Mouse (Mus musculus) forebrain, embryonic 14.5 days (tissue): ENCODE data around the gene Reep3. TPM values are rescaled to one million over a fixed set of nuclear protein-coding genes. Genes with fewer than 3 reads are reported as not detected.

Source experiments
- ATAC-seq: fragments of 200-750 bp; cut with Nextera tagmentation; 2 replicates; pipeline ENCODE4 v1.8.0; 2017; ENCODE audit warnings: mild to moderate bottlenecking, moderate library complexity
- DNase-seq: peaks from one replicate; pipeline ENCODE4 v3.0.0-alpha.2; 2015; ENCODE audit warnings: low spot score
- H3K27ac ChIP-seq: fragments of 300-500 bp; sonication (generic); 2 replicates; pipeline ENCODE4 v1.5.1; 2014; ENCODE audit warnings: low read depth, mild to moderate bottlenecking, control low read depth, low read length, moderate library complexity
- H3K27me3 ChIP-seq: fragments of 300-500 bp; sonication (generic); replicated peaks from 2 replicates; pipeline ENCODE4 v1.6.1; 2014; ENCODE audit warnings: low read length, control low read depth, mixed read lengths; ENCODE audit not compliant: control insufficient read depth, insufficient read depth
- H3K36me3 ChIP-seq: fragments of 300-500 bp; sonication (generic); 2 replicates; pipeline ENCODE4 v1.6.1; 2014; ENCODE audit warnings: low read length, control low read depth; ENCODE audit not compliant: control insufficient read depth, insufficient read depth
- H3K4me1 ChIP-seq: fragments of 300-500 bp; sonication (generic); 2 replicates; pipeline ENCODE4 v1.6.1; 2014; ENCODE audit warnings: antibody characterized with exemption, low read length, control low read depth; ENCODE audit not compliant: control insufficient read depth, insufficient read depth
- H3K4me2 ChIP-seq: fragments of 300-500 bp; sonication (generic); 2 replicates; pipeline ENCODE4 v1.6.1; 2014; ENCODE audit warnings: mild to moderate bottlenecking, control low read depth, low read length
- H3K4me3 ChIP-seq: fragments of 300-500 bp; sonication (generic); 2 replicates; pipeline ENCODE4 v1.5.1; 2014; ENCODE audit warnings: low read depth, low read length, control low read depth
- H3K9ac ChIP-seq: fragments of 300-500 bp; sonication (generic); 2 replicates; pipeline ENCODE4 v1.6.1; 2014; ENCODE audit warnings: mild to moderate bottlenecking, low read length, control low read depth, moderate library complexity
- H3K9me3 ChIP-seq: fragments of 300-500 bp; sonication (generic); replicated peaks from 2 replicates; pipeline ENCODE4 v1.6.1; 2016; ENCODE audit warnings: low read length, control low read depth, mixed read lengths; ENCODE audit not compliant: control insufficient read depth
- WGBS: fragments of 180-500 bp; shearing (Covaris S2); extraction: QIAGEN DNeasy Blood & Tissue Kit; methylation state at CpG from one replicate; pipeline ENCODE4 v1.1.7; 2014; 5-methylcytosine and 5-hydroxymethylcytosine counted together
- polyA plus RNA-seq: library from polyadenylated mRNA; unstranded; fragments of >200 nt; fragmentation: Nextera tagmentation; extraction: Ambion mirVana; gene quantifications from 2 replicates; pipeline ENCODE4 v1.2.1, GENCODE M21; 2014

Gene Reep3
- polyA plus RNA-seq, 1 experiment from 2014 or later, result 26.7 TPM

DNA sequence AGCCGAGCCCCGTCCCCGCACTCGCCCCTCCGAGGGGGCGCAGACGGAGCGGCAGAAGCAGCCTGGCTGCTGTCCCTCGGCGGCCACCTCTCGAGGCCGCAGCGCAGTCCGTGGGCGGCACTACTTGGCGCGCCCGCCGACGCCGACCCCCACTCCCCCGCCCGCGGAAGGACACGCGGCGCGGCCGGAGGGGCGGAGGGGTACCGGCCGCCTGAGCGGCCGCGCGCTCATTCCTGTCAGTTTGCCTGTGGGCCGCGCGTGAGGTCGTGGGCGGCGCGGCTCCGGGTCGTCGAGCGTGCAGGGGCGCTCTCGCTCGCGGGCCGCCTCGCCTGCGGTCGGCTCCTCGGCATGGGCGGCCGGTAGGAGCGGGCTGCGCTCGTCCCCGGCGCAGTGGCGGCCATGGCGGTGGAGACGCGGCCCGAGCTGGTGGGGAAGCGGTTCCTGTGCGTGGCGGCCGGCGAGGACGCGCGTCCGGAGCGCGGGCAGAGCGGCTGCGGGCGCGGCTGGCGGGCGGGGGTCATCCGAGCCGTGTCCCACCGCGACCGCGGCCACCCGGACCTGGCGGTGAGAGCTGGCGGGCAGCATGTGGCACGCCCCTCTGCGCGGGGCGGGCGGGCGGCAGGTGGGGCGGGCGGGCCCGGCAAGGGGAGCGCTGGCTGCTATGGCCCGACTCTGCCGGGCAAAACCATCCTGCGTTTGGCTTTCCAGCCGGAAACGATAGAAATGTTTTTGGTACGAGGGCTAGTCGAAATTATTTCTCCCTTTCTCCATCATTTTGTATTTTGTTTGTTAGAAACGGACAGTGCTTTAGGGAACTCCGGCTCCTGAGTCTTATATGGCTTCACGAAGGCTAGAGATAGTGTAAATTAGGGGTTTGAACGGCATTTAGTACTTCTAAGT lies 30.4 kb upstream of the Reep3 start:
- Histone ChIP-seq H3K4me1 (peaks cover 5% of the 10 kb centered on the region; the same call in 1 of the 2 replicates), H3K9me3 (no peaks in the 10 kb centered on the region), H3K36me3 (no peaks in the 10 kb centered on the region), H3K9ac (peak overlapping the region; percentile 94), H3K4me3 (peak overlapping the region; percentile 89), H3K4me2 (peak overlapping the region; percentile 82), H3K27ac (peak overlapping the region; percentile 92), H3K27me3 (no peaks in the 10 kb centered on the region)
- WGBS, result under 1% methylated on average over 83 of the region's 115 CpGs
- peak; percentile 66 for DNase-seq
- ATAC-seq, result peak; percentile 78

DNA sequence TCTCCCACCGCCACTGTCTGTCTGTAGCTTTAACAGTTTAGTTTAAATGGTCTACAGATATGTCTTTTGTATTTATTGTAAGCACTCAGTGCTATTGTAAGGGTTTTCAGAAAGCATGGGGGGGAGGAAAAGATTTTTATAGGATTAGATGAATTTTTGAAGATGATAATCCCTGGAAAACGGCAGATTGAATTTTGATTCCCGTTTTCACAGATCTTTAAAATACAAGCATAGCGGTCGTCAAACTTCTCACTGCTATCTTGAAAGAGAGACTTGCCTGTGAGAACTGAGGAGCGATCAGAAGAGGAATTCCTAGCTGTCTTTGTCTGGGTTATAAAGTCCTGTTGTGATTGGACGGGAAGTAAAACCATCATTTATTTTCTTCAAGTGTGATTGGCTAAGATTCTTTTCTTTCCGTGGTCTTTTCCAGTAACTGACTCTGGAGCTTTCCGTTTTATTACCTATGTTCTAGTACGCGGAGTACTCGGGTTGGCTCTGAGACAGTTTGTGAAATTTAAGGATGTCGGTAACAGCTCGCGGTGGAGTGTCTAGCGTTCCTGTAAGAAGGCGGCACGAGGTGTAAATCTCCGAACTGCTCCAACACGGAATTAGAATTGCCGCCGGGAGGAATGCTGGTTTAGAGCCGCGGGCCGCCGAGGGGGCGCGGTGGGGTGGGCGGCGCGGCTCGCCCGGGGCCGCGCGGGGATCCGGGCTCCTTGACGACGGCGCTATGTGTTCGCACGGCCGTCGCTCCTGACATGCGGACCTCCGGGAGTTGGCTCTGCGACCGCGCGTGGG lies 29.5 kb upstream of the Reep3 start:
- DNase-seq, result peak; percentile 88
- no peaks in the 10 kb centered on the region for H3K9me3 ChIP-seq
- no peaks in the 10 kb centered on the region for H3K27me3 ChIP-seq
- peak overlapping the region; percentile 92 for H3K27ac ChIP-seq
- peaks cover 12% of the 10 kb centered on the region for H3K4me1 ChIP-seq
- 1% methylated on average over 50 of the region's 50 CpGs for WGBS
- peak; percentile 77 for ATAC-seq
- peak overlapping the region; percentile 94 for H3K9ac ChIP-seq
- H3K36me3 ChIP-seq, result no peaks in the 10 kb centered on the region
- peak overlapping the region; percentile 89 for H3K4me3 ChIP-seq
- H3K4me2 ChIP-seq, result peak overlapping the region; percentile 82

DNA sequence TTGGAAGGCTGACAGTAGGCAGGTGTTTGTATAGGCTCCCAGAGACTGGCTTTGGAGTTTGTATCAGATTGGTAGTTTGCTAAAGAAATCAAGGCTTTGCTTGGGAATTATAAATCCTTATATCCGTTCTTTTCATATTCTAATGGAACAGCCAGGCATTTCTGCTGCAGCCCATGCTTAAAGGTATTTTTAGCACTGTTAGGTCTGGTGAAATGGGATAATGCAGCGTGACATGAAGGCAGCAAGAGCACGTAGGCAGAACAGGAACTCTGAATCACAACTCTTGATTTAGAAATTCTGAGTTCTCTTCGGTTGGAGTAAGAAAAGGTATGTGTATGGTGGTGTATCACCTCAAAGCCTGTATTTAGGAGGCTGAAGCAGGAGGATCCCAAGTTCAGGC lies 27.4 kb upstream of the Reep3 start:
- ATAC-seq, result no peak
- Histone ChIP-seq H3K36me3 (no peaks in the 10 kb centered on the region), H3K4me3 (no peak overlapping the region), H3K9me3 (no peaks in the 10 kb centered on the region), H3K4me2 (no peak overlapping the region), H3K27ac (no peak overlapping the region), H3K27me3 (no peaks in the 10 kb centered on the region), H3K9ac (no peak overlapping the region), H3K4me1 (peaks cover 10% of the 10 kb centered on the region)
- no peak for DNase-seq
- WGBS, result 90% methylated on average over 4 of the region's 4 CpGs

DNA sequence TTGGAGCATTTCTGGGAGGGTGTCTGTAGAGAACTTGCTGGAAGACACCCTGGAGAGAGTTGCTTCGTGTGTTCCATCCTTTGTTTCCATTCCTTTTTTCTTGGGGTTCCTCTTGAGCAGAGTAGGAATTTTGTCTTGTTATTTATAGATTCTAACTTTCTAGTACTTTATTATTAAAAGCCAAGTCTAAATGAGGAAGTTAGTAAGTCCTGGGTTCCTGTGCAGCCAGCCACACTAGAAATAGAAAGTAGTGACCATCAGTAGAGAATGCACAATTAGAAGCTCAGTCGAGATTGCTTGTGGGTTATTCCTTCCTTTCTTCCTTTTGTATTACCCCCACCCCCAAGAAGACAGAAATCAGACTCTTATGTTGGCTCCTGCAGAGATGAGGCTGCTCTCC lies 27.0 kb upstream of the Reep3 start:
- no peak overlapping the region for H3K4me2 ChIP-seq
- no peak overlapping the region for H3K4me3 ChIP-seq
- no peak overlapping the region for H3K27ac ChIP-seq
- no peak for DNase-seq
- peaks cover 10% of the 10 kb centered on the region for H3K4me1 ChIP-seq
- no peaks in the 10 kb centered on the region for H3K9me3 ChIP-seq
- no peaks in the 10 kb centered on the region for H3K36me3 ChIP-seq
- H3K9ac ChIP-seq, result no peak overlapping the region
- no peaks in the 10 kb centered on the region for H3K27me3 ChIP-seq
- WGBS, result 42% methylated on average over 2 of the region's 2 CpGs
- no peak for ATAC-seq

- H3K36me3 ChIP-seq, result no peaks in the 10 kb centered on the region
- 37% methylated on average over 2 of the region's 2 CpGs for WGBS
- H3K4me3 ChIP-seq, result no peak overlapping the region
- H3K9ac ChIP-seq, result no peak overlapping the region
- H3K4me2 ChIP-seq, result no peak overlapping the region
- no peaks in the 10 kb centered on the region for H3K9me3 ChIP-seq
- no peak overlapping the region for H3K27ac ChIP-seq
- no peak for ATAC-seq
- no peak for DNase-seq
- peaks cover 18% of the 10 kb centered on the region for H3K4me1 ChIP-seq
- no peaks in the 10 kb centered on the region for H3K27me3 ChIP-seq
Measured at GRCm38 (mm10) chr10:67120640-67121039, 23.9 kb upstream of the Reep3 start.

DNA sequence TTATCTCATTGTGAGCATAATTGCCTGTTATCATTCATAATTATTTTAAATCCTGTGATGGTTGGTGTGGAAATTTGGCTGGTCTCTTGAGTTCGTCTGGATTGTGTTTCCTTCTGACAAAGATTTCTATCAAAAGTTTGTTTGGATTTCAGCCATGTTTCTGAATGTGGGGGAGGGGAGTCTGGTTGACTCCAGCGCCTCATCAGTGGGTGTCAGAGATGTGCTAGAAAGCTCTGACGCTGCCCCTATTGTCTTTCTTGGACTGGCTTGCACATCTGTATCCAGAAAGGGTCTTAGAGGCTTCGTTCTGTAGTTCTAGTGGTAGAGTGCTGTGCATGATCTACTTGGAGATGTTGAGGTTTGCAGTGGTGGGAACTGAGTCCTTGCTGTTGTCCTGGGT lies 23.4 kb upstream of the Reep3 start:
- WGBS, result 50% methylated on average over 4 of the region's 4 CpGs
- ATAC-seq, result no peak
- no peak for DNase-seq

DNA sequence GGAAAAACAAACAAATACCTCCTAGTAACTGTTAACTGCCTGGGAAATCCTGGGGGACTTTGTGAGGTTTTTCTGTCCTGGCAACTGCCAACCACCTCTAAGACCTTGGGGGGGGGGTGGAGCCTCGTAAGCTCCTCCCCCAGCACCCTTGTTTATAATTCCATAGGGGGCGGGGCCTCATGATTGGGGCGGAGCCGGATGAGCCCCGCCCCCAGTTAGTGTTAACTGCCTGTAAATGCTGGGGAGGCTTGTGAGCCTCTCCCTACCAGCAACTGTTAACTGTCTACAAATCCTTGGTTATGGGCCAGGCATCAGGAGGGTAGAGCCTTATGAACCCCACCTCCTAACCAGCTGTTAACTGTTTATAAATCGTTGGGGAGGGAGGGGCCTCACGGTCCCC lies 22.5 kb upstream of the Reep3 start:
- no peaks in the 10 kb centered on the region for H3K27me3 ChIP-seq
- no peak overlapping the region for H3K4me3 ChIP-seq
- DNase-seq (no peak), ATAC-seq (no peak)
- no peak overlapping the region for H3K9ac ChIP-seq
- whole genome bisulfite sequencing, result 78% methylated on average over 7 of the region's 7 CpGs
- peaks cover 21% of the 10 kb centered on the region for H3K4me1 ChIP-seq
- no peaks in the 10 kb centered on the region for H3K9me3 ChIP-seq
- no peaks in the 10 kb centered on the region for H3K36me3 ChIP-seq
- H3K27ac ChIP-seq, result no peak overlapping the region
- no peak overlapping the region for H3K4me2 ChIP-seq

More for the DNA sequence above, 23.4 kb upstream of the Reep3 start:
- Histone ChIP-seq H3K27me3 (no peaks in the 10 kb centered on the region), H3K4me2 (no peak overlapping the region), H3K4me3 (no peak overlapping the region), H3K9me3 (no peaks in the 10 kb centered on the region), H3K4me1 (peaks cover 20% of the 10 kb centered on the region), H3K9ac (no peak overlapping the region), H3K36me3 (no peaks in the 10 kb centered on the region), H3K27ac (no peak overlapping the region)

DNA sequence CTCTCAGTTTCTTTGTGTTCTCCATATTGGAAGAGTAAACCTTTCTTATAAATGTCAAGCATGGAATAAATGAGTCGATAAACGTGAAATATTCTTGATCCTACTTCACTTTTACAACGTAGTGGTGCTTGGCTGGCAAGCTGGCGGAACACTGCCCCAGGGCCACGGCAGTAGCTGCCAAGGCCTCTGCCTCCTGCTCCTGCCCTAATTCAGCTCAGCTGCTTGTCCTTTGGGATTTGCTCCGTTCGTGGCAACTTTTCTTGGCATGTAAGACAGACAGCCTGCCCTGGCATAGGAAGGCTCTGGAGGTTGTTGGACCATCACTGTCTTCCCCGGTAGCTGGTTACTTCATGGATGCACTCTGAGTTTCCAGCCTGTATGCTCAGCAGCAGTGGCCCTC lies 19.5 kb upstream of the Reep3 start:
- H3K4me3 ChIP-seq, result no peak overlapping the region
- no peak overlapping the region; the same call in 1 of the 2 replicates for H3K27ac ChIP-seq
- peaks cover 16% of the 10 kb centered on the region for H3K4me1 ChIP-seq
- no peak overlapping the region for H3K9ac ChIP-seq
- peak; percentile 46 for DNase-seq
- no peaks in the 10 kb centered on the region for H3K9me3 ChIP-seq
- ATAC-seq, result peak; percentile 35; the same call in 1 of the 2 replicates
- no peaks in the 10 kb centered on the region for H3K36me3 ChIP-seq
- WGBS, result 48% methylated on average over 8 of the region's 8 CpGs
- no peak overlapping the region for H3K4me2 ChIP-seq
- no peaks in the 10 kb centered on the region for H3K27me3 ChIP-seq
